Mouse (Mus musculus) midbrain, postnatal 0 days (tissue): Measurements from ENCODE around the gene Trem3. TPM values are rescaled to one million over a fixed set of nuclear protein-coding genes. Genes with fewer than 3 reads are reported as not detected.

ENCODE experiments used
- ATAC-seq: fragments of 200-750 bp; cut with Nextera tagmentation; 2 replicates; pipeline ENCODE4 v1.8.0; 2017; ENCODE audit warnings: moderate number of reproducible peaks, mild to moderate bottlenecking, moderate TSS enrichment, moderate library complexity; ENCODE audit not compliant: low FRiP score
- DNase-seq: peaks from one replicate; pipeline ENCODE4 v3.0.0-alpha.2; 2015; ENCODE audit warnings: low spot score
- H3K27ac ChIP-seq: fragments of 300-500 bp; sonication (generic); 2 replicates; pipeline ENCODE4 v1.5.1; 2014; ENCODE audit warnings: low read depth, mild to moderate bottlenecking, low read length, mixed read lengths
- H3K27me3 ChIP-seq: fragments of 300-500 bp; sonication (generic); 2 replicates; pipeline ENCODE4 v1.6.1; 2014; ENCODE audit warnings: low read length, control low read depth, mixed read lengths; ENCODE audit not compliant: insufficient read depth
- H3K36me3 ChIP-seq: fragments of 300-500 bp; sonication (generic); 2 replicates; pipeline ENCODE4 v1.6.1; 2014; ENCODE audit warnings: low read length, control low read depth, mixed read lengths; ENCODE audit not compliant: insufficient read depth
- H3K4me1 ChIP-seq: fragments of 300-500 bp; sonication (generic); 2 replicates; pipeline ENCODE4 v1.6.1; 2014; ENCODE audit warnings: mild to moderate bottlenecking, control low read depth, antibody characterized with exemption, low read length, mixed read lengths; ENCODE audit not compliant: insufficient read depth
- H3K4me2 ChIP-seq: fragments of 300-500 bp; sonication (generic); 2 replicates; pipeline ENCODE4 v1.6.1; 2014; ENCODE audit warnings: low read depth, mild to moderate bottlenecking, low read length, mixed read lengths; ENCODE audit not compliant: poor library complexity, severe bottlenecking
- H3K4me3 ChIP-seq: fragments of 300-500 bp; sonication (generic); 2 replicates; pipeline ENCODE4 v1.5.1; 2014; ENCODE audit warnings: low read depth, mild to moderate bottlenecking, low read length, moderate library complexity
- H3K9ac ChIP-seq: fragments of 300-500 bp; sonication (generic); replicated peaks from 2 replicates; pipeline ENCODE4 v1.6.1; 2014; ENCODE audit warnings: mild to moderate bottlenecking, low read length, moderate library complexity, mixed read lengths; ENCODE audit not compliant: poor library complexity, severe bottlenecking
- H3K9me3 ChIP-seq: fragments of 300-500 bp; sonication (generic); 2 replicates; pipeline ENCODE4 v1.6.1; 2016; ENCODE audit warnings: low read length, control low read depth
- CTCF ChIP-seq: IDR thresholded peaks from 2 replicates; pipeline ENCODE4 v1.5.1; 2016; ENCODE audit warnings: antibody characterized with exemption, mild to moderate bottlenecking
- WGBS: fragments of 180-500 bp; shearing (Covaris S2); extraction: QIAGEN DNeasy Blood & Tissue Kit; methylation state at CpG from one replicate; pipeline ENCODE4 v1.1.7; 2014; 5-methylcytosine and 5-hydroxymethylcytosine counted together
- polyA plus RNA-seq: library from polyadenylated mRNA; unstranded; fragments of >200 nt; fragmentation: Nextera tagmentation; extraction: Ambion mirVana; gene quantifications from 2 replicates; pipeline ENCODE4 v1.2.1, GENCODE M21; 2015
- total RNA-seq: library from RNA; depleted of rRNA; stranded (reverse); fragments of >200 nt; gene quantifications from 2 replicates; pipeline ENCODE4 v1.2.3, GENCODE M21; 2014

Trem3 gene
- total and polyA plus RNA-seq, 2 experiments from 2014 or later, result not detected

DNA sequence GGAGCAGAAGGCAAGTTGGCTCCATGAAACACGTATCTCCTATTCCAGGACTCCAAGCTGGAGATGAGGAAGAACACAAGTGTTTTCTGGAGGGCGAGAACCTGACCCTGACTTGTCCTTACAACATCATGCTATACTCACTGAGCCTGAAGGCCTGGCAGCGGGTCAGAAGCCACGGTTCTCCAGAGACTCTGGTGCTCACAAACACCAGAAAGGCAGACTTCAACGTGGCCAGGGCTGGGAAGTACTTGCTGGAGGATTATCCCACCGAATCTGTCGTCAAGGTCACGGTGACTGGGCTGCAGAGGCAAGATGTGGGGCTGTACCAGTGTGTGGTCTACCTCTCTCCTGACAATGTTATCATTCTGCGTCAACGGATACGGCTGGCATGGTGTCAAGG, 1.9 kb downstream of the Trem3 start:
- no peak for TF ChIP-seq CTCF
- no peak for DNase-seq

DNA sequence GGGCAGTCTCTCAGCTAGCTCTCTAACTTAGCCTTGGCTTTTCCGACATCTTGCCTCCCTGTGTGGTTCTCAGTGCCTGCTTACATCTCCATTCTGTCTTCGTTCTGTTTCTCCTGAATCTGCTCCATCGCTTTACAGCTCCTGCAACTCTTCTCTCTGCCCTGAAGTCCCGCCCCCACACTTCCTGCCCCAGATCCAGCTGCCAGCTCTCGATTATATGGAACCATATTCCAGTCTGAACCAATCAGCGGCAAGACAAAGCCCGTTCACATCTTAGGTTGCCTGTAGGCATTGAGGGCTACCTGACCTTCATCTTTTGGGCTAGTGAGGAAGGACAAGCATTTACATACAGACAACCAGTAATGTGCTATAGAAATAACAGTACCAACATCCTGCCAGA, 3.1 kb downstream of the Trem3 start:
- DNase-seq, result no peak
- Histone ChIP-seq H3K27me3 (no peaks in the 10 kb centered on the region), H3K9me3 (peaks cover 3% of the 10 kb centered on the region; the same call in 1 of the 2 replicates), H3K4me1 (no peaks in the 10 kb centered on the region), H3K9ac (no peak overlapping the region), H3K27ac (no peak overlapping the region), H3K36me3 (no peaks in the 10 kb centered on the region), H3K4me2 (no peak overlapping the region), H3K4me3 (no peak overlapping the region)
- no peak for TF ChIP-seq CTCF
- 92% methylated on average over 7 of the region's 7 CpGs for WGBS
- ATAC-seq, result no peak

More for the DNA sequence above, 1.9 kb downstream of the Trem3 start:
- Histone ChIP-seq H3K36me3 (no peaks in the 10 kb centered on the region), H3K4me2 (no peak overlapping the region), H3K27me3 (no peaks in the 10 kb centered on the region), H3K4me1 (no peaks in the 10 kb centered on the region), H3K9ac (no peak overlapping the region), H3K9me3 (peaks cover 3% of the 10 kb centered on the region; the same call in 1 of the 2 replicates), H3K27ac (no peak overlapping the region), H3K4me3 (no peak overlapping the region)
- WGBS, result 82% methylated on average over 11 of the region's 11 CpGs
- no peak for ATAC-seq

DNA sequence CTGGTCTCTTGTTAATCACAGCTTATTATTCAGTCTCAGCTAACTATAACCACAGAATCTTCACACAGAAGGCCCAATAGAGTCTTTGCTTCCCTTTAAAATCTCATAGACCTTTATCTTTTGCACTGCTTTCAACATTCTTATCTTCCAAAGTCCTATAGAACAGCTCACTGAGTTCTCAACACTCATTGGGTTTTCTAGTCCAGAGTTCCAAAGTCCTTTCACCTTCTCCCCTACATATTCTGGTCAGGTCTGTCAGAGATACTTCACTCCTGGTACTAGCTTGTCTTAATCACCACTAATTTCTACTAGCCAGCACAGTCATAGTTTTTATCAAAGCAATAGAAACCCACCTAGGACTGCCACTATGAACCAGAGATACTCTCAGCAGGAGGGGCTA, 9.0 kb downstream of the Trem3 start:
- ATAC-seq (no peak), DNase-seq (no peak)
- H3K4me3 ChIP-seq, result no peak overlapping the region
- H3K27ac ChIP-seq, result no peak overlapping the region
- H3K27me3 ChIP-seq, result no peaks in the 10 kb centered on the region
- no peak overlapping the region for H3K4me2 ChIP-seq
- no peak for TF ChIP-seq CTCF
- no peaks in the 10 kb centered on the region for H3K4me1 ChIP-seq
- no peaks in the 10 kb centered on the region for H3K36me3 ChIP-seq
- peaks cover 7% of the 10 kb centered on the region; the same call in 1 of the 2 replicates for H3K9me3 ChIP-seq
- H3K9ac ChIP-seq, result no peak overlapping the region

DNA sequence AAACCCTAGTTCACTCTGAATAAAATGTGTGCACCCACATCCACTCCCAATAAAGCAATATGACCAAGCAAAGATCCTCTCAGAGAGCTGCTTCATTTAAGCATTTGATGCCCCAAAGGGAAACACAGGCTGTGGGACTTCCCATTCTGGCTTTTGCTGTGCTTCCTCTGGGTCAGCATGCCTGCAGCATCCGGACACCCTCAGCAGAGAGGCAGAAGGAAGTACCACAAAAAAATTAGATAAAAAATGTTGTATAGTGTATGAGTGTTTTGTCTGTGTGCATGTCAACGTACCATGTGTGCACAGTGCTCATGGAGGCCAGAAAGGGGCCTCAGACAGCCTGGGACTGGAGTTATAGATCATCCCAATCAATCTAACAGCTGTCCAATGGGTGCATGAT, 14.3 kb downstream of the Trem3 start:
- H3K4me2 ChIP-seq, result no peak overlapping the region
- no peak overlapping the region for H3K27ac ChIP-seq
- DNase-seq, result no peak
- no peaks in the 10 kb centered on the region for H3K27me3 ChIP-seq
- no peak overlapping the region for H3K4me3 ChIP-seq
- no peak overlapping the region for H3K9ac ChIP-seq
- H3K4me1 ChIP-seq, result no peaks in the 10 kb centered on the region
- H3K9me3 ChIP-seq, result peaks cover 7% of the 10 kb centered on the region; the same call in 1 of the 2 replicates
- H3K36me3 ChIP-seq, result no peaks in the 10 kb centered on the region
- no peak for TF ChIP-seq CTCF
- 87% methylated on average over 2 of the region's 2 CpGs for WGBS
- ATAC-seq, result no peak

DNA sequence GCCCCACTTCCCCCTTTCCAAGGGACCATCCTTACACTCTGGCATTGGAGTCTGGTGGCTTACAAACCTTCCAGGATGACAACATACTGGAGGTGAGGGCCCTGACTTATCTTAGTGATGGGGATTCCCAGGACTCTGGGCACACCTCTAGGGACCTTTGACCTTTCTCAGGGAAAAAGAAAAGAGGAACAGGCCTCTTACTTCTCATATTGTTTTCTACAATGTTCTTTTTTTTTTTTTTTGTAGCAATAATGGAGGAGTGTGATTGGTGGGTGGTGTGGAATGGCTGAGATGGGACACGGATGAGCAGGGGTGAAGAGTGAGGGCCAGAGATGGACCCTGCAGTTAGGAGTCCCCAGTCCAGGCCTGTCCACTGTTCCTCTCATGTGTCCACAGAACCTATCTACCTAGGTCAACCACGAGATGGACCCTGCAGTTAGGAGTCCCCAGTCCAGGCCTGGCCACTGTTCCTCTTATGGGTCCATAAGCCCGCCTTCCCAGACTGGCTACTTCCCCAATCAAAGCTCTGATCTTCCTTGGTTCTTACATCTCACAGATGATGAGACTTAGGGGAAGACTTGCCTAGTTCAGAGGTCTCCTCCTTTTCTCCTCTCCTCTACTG, 16.3 kb downstream of the Trem3 start, which contains the start of gene Treml4:
TSS of gene Treml4 (plus strand) at position 555 of the 622 bp plus-strand sequence.
- Histone ChIP-seq H3K27ac (no peak within 1 kb of the TSS), H3K36me3 (no peaks in the 10 kb centered on the region), H3K27me3 (no peaks in the 10 kb centered on the region), H3K9ac (no peak within 1 kb of the TSS), H3K4me3 (no peak within 1 kb of the TSS), H3K4me1 (no peaks in the 10 kb centered on the region), H3K9me3 (peaks cover 7% of the 10 kb centered on the region; the same call in 1 of the 2 replicates), H3K4me2 (no peak within 1 kb of the TSS)
- DNase-seq (no peak), ATAC-seq (no peak)
- 88% methylated on average over 3 of the region's 3 CpGs for WGBS
- TF ChIP-seq CTCF, result no peak

DNA sequence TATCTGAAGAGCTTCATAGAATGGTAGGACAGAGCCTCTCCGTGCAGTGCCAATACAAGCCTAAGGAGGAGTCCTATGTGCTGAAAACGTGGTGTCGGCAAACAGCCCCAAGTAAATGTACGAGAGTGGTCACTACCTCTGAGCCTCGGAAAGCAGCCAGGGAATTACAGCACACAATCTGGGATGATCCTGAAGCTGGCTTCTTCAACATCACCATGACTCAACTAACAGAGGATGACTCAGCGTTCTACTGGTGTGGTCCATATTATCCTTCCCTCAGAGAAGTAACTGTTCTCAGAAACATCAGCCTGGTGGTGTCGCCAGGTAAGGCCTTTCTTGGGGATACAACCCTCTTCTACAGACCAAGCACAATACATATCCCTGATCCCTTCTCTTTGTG, 17.1 kb downstream of the Trem3 start:
- Histone ChIP-seq H3K4me3 (no peak overlapping the region), H3K27me3 (no peaks in the 10 kb centered on the region), H3K4me2 (no peak overlapping the region), H3K9ac (no peak overlapping the region), H3K4me1 (no peaks in the 10 kb centered on the region), H3K9me3 (no peaks in the 10 kb centered on the region), H3K27ac (no peak overlapping the region), H3K36me3 (no peaks in the 10 kb centered on the region)
- 92% methylated on average over 7 of the region's 7 CpGs for WGBS
- DNase-seq, result no peak
- TF ChIP-seq CTCF, result no peak
- no peak for ATAC-seq
